Mouse (Mus musculus): ENCODE measurements around the gene Pjvk. TPM values are rescaled to one million over a fixed set of nuclear protein-coding genes. Genes with fewer than 3 reads are reported as not detected.

Pjvk gene
- not detected in 2 replicates for polyA plus RNA-seq (2012; rRNA removed; ENCODE audit: low replicate concordance)

GRCm38 (mm10) chr2:76647883-76648570 lies at the start of gene Pjvk, which contains the start of gene Prkra:
TSS of gene Pjvk (plus strand) at chr2:76648476.
TSS of gene Prkra (minus strand) at chr2:76648015.

GRCm38 (mm10) chr2:76672966-76673392 lies 24.7 kb downstream of the Pjvk start, which contains the start of gene Fkbp7:
TSS of gene Fkbp7 (minus strand) at chr2:76673116.

GRCm38 (mm10) chr2:76674725-76675427 lies 26.6 kb downstream of the Pjvk start, which contains the start of gene Plekha3:
TSS of gene Plekha3 (plus strand) at chr2:76675281.

Other genes with a start within 250 kb of the Pjvk start
- 7.5 and 8.1 TPM in 2 replicates for gene Osbpl6, start 242.0 kb upstream of the Pjvk start, polyA plus RNA-seq (2012; rRNA removed; ENCODE audit: low replicate concordance)
- gene Prkra, start 461 bp upstream of the Pjvk start, polyA plus RNA-seq (2012; rRNA removed; ENCODE audit: low replicate concordance): 14.8 and 16.2 TPM in 2 replicates
- 2.3 and 7.4 TPM in 2 replicates for gene Fkbp7, start 24.6 kb downstream of the Pjvk start, polyA plus RNA-seq (2012; rRNA removed; ENCODE audit: low replicate concordance)
- gene Plekha3, start 26.8 kb downstream of the Pjvk start, polyA plus RNA-seq (2012; rRNA removed; ENCODE audit: low replicate concordance): 12.6 and 19.1 TPM in 2 replicates

Data from mammary gland, adult 2 months (tissue).